Mouse (Mus musculus) frontal cortex, postnatal 10 days (tissue): ENCODE measurements at regions not wholly inside any gene's neighbourhood (a gene's known extent, or its start where the extent isn't known, plus 50 kb on each side); places are given as distances from the start of the nearest gene placed in this dataset.
"Not testable (repeated sequence)": the region's sequence is repeated elsewhere in the genome, so short reads cannot be mapped to it uniquely, and the experiment has no call there.

ENCODE experiments used
- DNase-seq, 2 experiments: peaks; one replicate each; pipeline ENCODE4 v3.0.0; 2022; ENCODE audit warnings: low spot score in 2 of 2, mixed read lengths in 1 of 2

- DNase-seq = no peak
These were observed 308.7 kb upstream of the Shh start for GRCm38 (mm10) chr5:28775648-28776359.

- no peak for DNase-seq
These were observed 304.7 kb upstream of the Shh start for GRCm38 (mm10) chr5:28771796-28772195.

GRCm38 (mm10) chr5:28756171-28756948, 289.3 kb upstream of the Shh start:
- DNase-seq = peak in 1 of 2 experiments; percentile 9

- not testable (repeated sequence) for DNase-seq
These were observed 284.8 kb upstream of the Shh start for GRCm38 (mm10) chr5:28751821-28752220.

GRCm38 (mm10) chr5:28734768-28735167, 267.7 kb upstream of the Shh start:
- DNase-seq = peak in 1 of 2 experiments; percentile 7

- DNase-seq = no peak
These were observed 255.0 kb upstream of the Shh start for GRCm38 (mm10) chr5:28722067-28722466.

GRCm38 (mm10) chr5:28714978-28715377, 247.9 kb upstream of the Shh start:
- no peak for DNase-seq

- DNase-seq = no peak
These were observed 243.5 kb upstream of the Shh start for GRCm38 (mm10) chr5:28710517-28710916.

- no peak for DNase-seq
These were observed 242.6 kb upstream of the Shh start for GRCm38 (mm10) chr5:28709626-28710025.

- DNase-seq = peak in 1 of 2 experiments; percentile 7
These were observed 237.3 kb upstream of the Shh start for GRCm38 (mm10) chr5:28704359-28704758.

GRCm38 (mm10) chr5:28696966-28697365, 229.9 kb upstream of the Shh start:
- DNase-seq = no peak

- no peak for DNase-seq
These were observed 223.1 kb upstream of the Shh start for GRCm38 (mm10) chr5:28690110-28690509.

- DNase-seq = no peak
These were observed 222.6 kb upstream of the Shh start for GRCm38 (mm10) chr5:28689651-28690050.

- DNase-seq = no peak
These were observed 222.1 kb upstream of the Shh start for GRCm38 (mm10) chr5:28689136-28689535.

GRCm38 (mm10) chr5:28682821-28683220, 215.8 kb upstream of the Shh start:
- no peak for DNase-seq

- no peak for DNase-seq
These were observed 213.3 kb upstream of the Shh start for GRCm38 (mm10) chr5:28680311-28680710.

- DNase-seq = no peak
These were observed 212.7 kb upstream of the Shh start for GRCm38 (mm10) chr5:28679761-28680160.

GRCm38 (mm10) chr5:28630186-28630585, 163.1 kb upstream of the Shh start:
- DNase-seq = no peak

- no peak for DNase-seq
These were observed 144.8 kb upstream of the Shh start for GRCm38 (mm10) chr5:28611885-28612284.

GRCm38 (mm10) chr5:28596537-28597314, 129.7 kb upstream of the Shh start:
- DNase-seq = no peak

- DNase-seq = no peak
These were observed 104.4 kb upstream of the Shh start for GRCm38 (mm10) chr5:28571347-28571998.

- DNase-seq = no peak
These were observed 101.4 kb upstream of the Shh start for GRCm38 (mm10) chr5:28568417-28568816.
